Mouse (Mus musculus): ENCODE data around the gene Tsnax. TPM values are rescaled to one million over a fixed set of nuclear protein-coding genes. Genes with fewer than 3 reads are reported as not detected.

Tsnax gene
- polyA plus RNA-seq (2015; fragmentation: Nextera tagmentation; extraction: Ambion mirVana), result 158 and 162 TPM in 2 replicates

- peak; percentile 99 for ATAC-seq
- peaks cover 4% of the 10 kb centered on the region; the same call in 1 of the 2 replicates for H3K27me3 ChIP-seq (replicated peaks; ENCODE audit: control insufficient read depth, insufficient read depth, low read length)
- H3K27ac ChIP-seq (ENCODE audit: low read length), result peak within 1 kb of the TSS; percentile 78
- no peaks in the 10 kb centered on the region for H3K9me3 ChIP-seq (ENCODE audit: control insufficient read depth, low read length)
- peaks cover 5% of the 10 kb centered on the region for H3K4me1 ChIP-seq (replicated peaks; ENCODE audit: control insufficient read depth, insufficient read depth, low read length)
- peak within 1 kb of the TSS; percentile 98 for H3K4me3 ChIP-seq (replicated peaks; ENCODE audit: low read length)
- H3K9ac ChIP-seq (replicated peaks; ENCODE audit: low read depth, low read length), result peak within 1 kb of the TSS; percentile 95
- H3K4me2 ChIP-seq (ENCODE audit: low read length), result peak within 1 kb of the TSS; percentile 76
- 2% methylated on average over 83 of the region's 84 CpGs for WGBS
- H3K36me3 ChIP-seq (ENCODE audit: control insufficient read depth, insufficient read depth), result peaks cover 8% of the 10 kb centered on the region
Observed at GRCm38 (mm10) chr8:125012695-125013627, at the start of gene Tsnax. Gene Tsnax, plus strand, starts transcription at chr8:125012997.

GRCm38 (mm10) chr8:124963246-124963645, 49.6 kb upstream of the Tsnax start:
- Histone ChIP-seq H3K27me3 (replicated peaks; ENCODE audit: control insufficient read depth, insufficient read depth, low read length) (no peaks in the 10 kb centered on the region), H3K36me3 (ENCODE audit: control insufficient read depth, insufficient read depth) (no peaks in the 10 kb centered on the region), H3K27ac (ENCODE audit: low read length) (no peak overlapping the region), H3K4me2 (ENCODE audit: low read length) (no peak overlapping the region), H3K4me3 (replicated peaks; ENCODE audit: low read length) (no peak overlapping the region), H3K9ac (replicated peaks; ENCODE audit: low read depth, low read length) (no peak overlapping the region), H3K9me3 (ENCODE audit: control insufficient read depth, low read length) (no peaks in the 10 kb centered on the region), H3K4me1 (replicated peaks; ENCODE audit: control insufficient read depth, insufficient read depth, low read length) (no peaks in the 10 kb centered on the region)
- no peak for ATAC-seq
- 93% methylated on average over 5 of the region's 5 CpGs for WGBS

GRCm38 (mm10) chr8:124964966-124965365, 47.8 kb upstream of the Tsnax start:
- H3K4me1 ChIP-seq (replicated peaks; ENCODE audit: control insufficient read depth, insufficient read depth, low read length), result no peaks in the 10 kb centered on the region
- H3K36me3 ChIP-seq (ENCODE audit: control insufficient read depth, insufficient read depth), result no peaks in the 10 kb centered on the region
- H3K9ac ChIP-seq (replicated peaks; ENCODE audit: low read depth, low read length), result no peak overlapping the region
- H3K27ac ChIP-seq (ENCODE audit: low read length), result no peak overlapping the region
- H3K27me3 ChIP-seq (replicated peaks; ENCODE audit: control insufficient read depth, insufficient read depth, low read length), result no peaks in the 10 kb centered on the region
- no peaks in the 10 kb centered on the region for H3K9me3 ChIP-seq (ENCODE audit: control insufficient read depth, low read length)
- H3K4me3 ChIP-seq (replicated peaks; ENCODE audit: low read length), result no peak overlapping the region
- 92% methylated on average over 8 of the region's 8 CpGs for WGBS
- H3K4me2 ChIP-seq (ENCODE audit: low read length), result no peak overlapping the region
- no peak for ATAC-seq

GRCm38 (mm10) chr8:124970312-124970933, 42.4 kb upstream of the Tsnax start:
- Histone ChIP-seq H3K27me3 (replicated peaks; ENCODE audit: control insufficient read depth, insufficient read depth, low read length) (no peaks in the 10 kb centered on the region), H3K27ac (ENCODE audit: low read length) (no peak overlapping the region), H3K36me3 (ENCODE audit: control insufficient read depth, insufficient read depth) (no peaks in the 10 kb centered on the region), H3K4me2 (ENCODE audit: low read length) (no peak overlapping the region), H3K9ac (replicated peaks; ENCODE audit: low read depth, low read length) (no peak overlapping the region), H3K9me3 (ENCODE audit: control insufficient read depth, low read length) (0 out of 2 replicates have a peak, but pooled peaks cover 6% of the 10 kb centered on the region), H3K4me3 (replicated peaks; ENCODE audit: low read length) (no peak overlapping the region), H3K4me1 (replicated peaks; ENCODE audit: control insufficient read depth, insufficient read depth, low read length) (no peaks in the 10 kb centered on the region)
- no peak for ATAC-seq
- WGBS, result 81% methylated on average over 6 of the region's 6 CpGs

- Histone ChIP-seq H3K4me1 (replicated peaks; ENCODE audit: control insufficient read depth, insufficient read depth, low read length) (no peaks in the 10 kb centered on the region), H3K27ac (ENCODE audit: low read length) (no peak overlapping the region), H3K9ac (replicated peaks; ENCODE audit: low read depth, low read length) (no peak overlapping the region), H3K4me2 (ENCODE audit: low read length) (no peak overlapping the region), H3K27me3 (replicated peaks; ENCODE audit: control insufficient read depth, insufficient read depth, low read length) (no peaks in the 10 kb centered on the region), H3K9me3 (ENCODE audit: control insufficient read depth, low read length) (0 out of 2 replicates have a peak, but pooled peaks cover 6% of the 10 kb centered on the region), H3K4me3 (replicated peaks; ENCODE audit: low read length) (no peak overlapping the region), H3K36me3 (ENCODE audit: control insufficient read depth, insufficient read depth) (no peaks in the 10 kb centered on the region)
- no peak for ATAC-seq
- WGBS, result 85% methylated on average over 8 of the region's 8 CpGs
Observed at GRCm38 (mm10) chr8:124973221-124973620, 39.6 kb upstream of the Tsnax start.

- no peak overlapping the region for H3K27ac ChIP-seq (ENCODE audit: low read length)
- no peak overlapping the region for H3K9ac ChIP-seq (replicated peaks; ENCODE audit: low read depth, low read length)
- no peak overlapping the region for H3K4me2 ChIP-seq (ENCODE audit: low read length)
- no peaks in the 10 kb centered on the region for H3K36me3 ChIP-seq (ENCODE audit: control insufficient read depth, insufficient read depth)
- H3K4me3 ChIP-seq (replicated peaks; ENCODE audit: low read length), result no peak overlapping the region
- ATAC-seq, result no peak
- 89% methylated on average over 4 of the region's 4 CpGs for WGBS
- 0 out of 2 replicates have a peak, but pooled peaks cover 6% of the 10 kb centered on the region for H3K9me3 ChIP-seq (ENCODE audit: control insufficient read depth, low read length)
- H3K27me3 ChIP-seq (replicated peaks; ENCODE audit: control insufficient read depth, insufficient read depth, low read length), result no peaks in the 10 kb centered on the region
- no peaks in the 10 kb centered on the region for H3K4me1 ChIP-seq (replicated peaks; ENCODE audit: control insufficient read depth, insufficient read depth, low read length)
Observed at GRCm38 (mm10) chr8:124974254-124974653, 38.5 kb upstream of the Tsnax start.

- no peak overlapping the region for H3K4me2 ChIP-seq (ENCODE audit: low read length)
- H3K27me3 ChIP-seq (replicated peaks; ENCODE audit: control insufficient read depth, insufficient read depth, low read length), result no peaks in the 10 kb centered on the region
- H3K9me3 ChIP-seq (ENCODE audit: control insufficient read depth, low read length), result 0 out of 2 replicates have a peak, but pooled peaks cover 6% of the 10 kb centered on the region
- WGBS, result 92% methylated on average over 6 of the region's 6 CpGs
- H3K4me3 ChIP-seq (replicated peaks; ENCODE audit: low read length), result no peak overlapping the region
- no peak overlapping the region for H3K9ac ChIP-seq (replicated peaks; ENCODE audit: low read depth, low read length)
- no peaks in the 10 kb centered on the region for H3K4me1 ChIP-seq (replicated peaks; ENCODE audit: control insufficient read depth, insufficient read depth, low read length)
- H3K36me3 ChIP-seq (ENCODE audit: control insufficient read depth, insufficient read depth), result no peaks in the 10 kb centered on the region
- no peak overlapping the region for H3K27ac ChIP-seq (ENCODE audit: low read length)
- no peak for ATAC-seq
Observed at GRCm38 (mm10) chr8:124976211-124976610, 36.6 kb upstream of the Tsnax start.

- Histone ChIP-seq H3K27ac (ENCODE audit: low read length) (no peak overlapping the region), H3K4me3 (replicated peaks; ENCODE audit: low read length) (no peak overlapping the region), H3K9me3 (ENCODE audit: control insufficient read depth, low read length) (no peaks in the 10 kb centered on the region), H3K36me3 (ENCODE audit: control insufficient read depth, insufficient read depth) (no peaks in the 10 kb centered on the region), H3K4me2 (ENCODE audit: low read length) (no peak overlapping the region), H3K4me1 (replicated peaks; ENCODE audit: control insufficient read depth, insufficient read depth, low read length) (no peaks in the 10 kb centered on the region), H3K27me3 (replicated peaks; ENCODE audit: control insufficient read depth, insufficient read depth, low read length) (no peaks in the 10 kb centered on the region), H3K9ac (replicated peaks; ENCODE audit: low read depth, low read length) (no peak overlapping the region)
- no peak for ATAC-seq
- 94% methylated on average over 7 of the region's 7 CpGs for WGBS
Observed at GRCm38 (mm10) chr8:124978026-124978425, 34.8 kb upstream of the Tsnax start.

- WGBS, result 88% methylated on average over 3 of the region's 3 CpGs
Observed at GRCm38 (mm10) chr8:124980036-124980435, 32.8 kb upstream of the Tsnax start.

More at GRCm38 (mm10) chr8:124980036-124980435, 32.8 kb upstream of the Tsnax start:
- H3K36me3 ChIP-seq (ENCODE audit: control insufficient read depth, insufficient read depth), result no peaks in the 10 kb centered on the region
- H3K4me3 ChIP-seq (replicated peaks; ENCODE audit: low read length), result no peak overlapping the region
- no peak overlapping the region for H3K27ac ChIP-seq (ENCODE audit: low read length)
- H3K9ac ChIP-seq (replicated peaks; ENCODE audit: low read depth, low read length), result no peak overlapping the region
- no peak for ATAC-seq
- no peaks in the 10 kb centered on the region for H3K27me3 ChIP-seq (replicated peaks; ENCODE audit: control insufficient read depth, insufficient read depth, low read length)
- no peaks in the 10 kb centered on the region for H3K4me1 ChIP-seq (replicated peaks; ENCODE audit: control insufficient read depth, insufficient read depth, low read length)
- no peak overlapping the region for H3K4me2 ChIP-seq (ENCODE audit: low read length)
- no peaks in the 10 kb centered on the region for H3K9me3 ChIP-seq (ENCODE audit: control insufficient read depth, low read length)

All from forebrain, embryonic 16.5 days (tissue).